Mouse (Mus musculus) lung, postnatal 0 days (tissue): Measurements from ENCODE around the gene Sfi1.
"Not testable (repeated sequence)": the region's sequence is repeated elsewhere in the genome, so short reads cannot be mapped to it uniquely, and the experiment has no call there.

ENCODE experiments used
- CTCF ChIP-seq: IDR thresholded peaks from 2 replicates; pipeline ENCODE4 v1.5.1; 2016; ENCODE audit warnings: antibody characterized with exemption, mild to moderate bottlenecking
- EP300 ChIP-seq: IDR thresholded peaks from 2 replicates; pipeline ENCODE4 v1.6.1; 2016; ENCODE audit warnings: antibody characterized with exemption, mild to moderate bottlenecking, control low read depth

DNA sequence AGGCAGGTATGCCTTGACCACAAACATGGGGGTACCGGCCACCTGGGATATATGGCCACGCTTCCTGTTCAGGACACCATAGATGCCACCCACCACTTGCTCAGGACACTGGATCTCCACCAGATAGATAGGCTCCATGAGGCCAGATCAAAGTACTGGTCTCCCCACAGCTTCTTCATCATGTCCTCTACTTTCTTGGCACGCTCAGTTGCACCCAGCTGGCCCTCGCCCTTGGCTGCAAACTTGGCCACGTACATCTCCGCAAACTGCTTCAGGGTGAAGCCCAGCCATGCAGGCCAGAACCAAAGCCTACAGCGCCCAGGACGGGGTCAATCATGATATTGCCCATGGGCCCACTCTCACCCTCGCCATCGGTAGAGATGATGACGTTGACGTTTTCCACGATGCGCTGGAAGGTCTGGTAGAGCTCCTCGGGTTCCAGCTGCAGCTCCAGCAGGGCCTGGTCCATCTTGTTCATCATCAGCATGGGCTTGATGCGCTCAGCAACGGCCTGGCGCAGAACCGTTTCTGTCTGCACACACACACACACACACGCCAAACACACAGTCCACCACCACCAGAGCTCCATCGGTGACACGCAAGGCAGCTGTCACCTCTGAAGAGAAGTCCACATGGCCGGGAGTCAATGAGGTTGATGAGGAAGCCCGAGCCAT lies 43.1 kb downstream of the Sfi1 start:
- TF ChIP-seq CTCF, EP300: not testable (repeated sequence)
